Mouse (Mus musculus) B cell, adult 2 months (primary cell): Measurements from ENCODE around the gene Scube1.

Experiments
- DNase-seq, 2 experiments: peaks; one replicate each; pipeline ENCODE4 v3.0.0; 2022

The Scube1 gene

GRCm38 (mm10) chr15:83709889-83710774 is 14.7 kb downstream of the Scube1 start:
- no peak for DNase-seq

GRCm38 (mm10) chr15:83706528-83707199 is 18.2 kb downstream of the Scube1 start:
- DNase-seq: no peak

- DNase-seq: no peak
Observed at GRCm38 (mm10) chr15:83700593-83700923, 24.3 kb downstream of the Scube1 start.

GRCm38 (mm10) chr15:83699834-83700592 is 24.8 kb downstream of the Scube1 start:
- no peak for DNase-seq

GRCm38 (mm10) chr15:83699132-83699833 is 25.5 kb downstream of the Scube1 start:
- DNase-seq: no peak

- no peak for DNase-seq
Observed at GRCm38 (mm10) chr15:83696681-83697381, 28.0 kb downstream of the Scube1 start.

GRCm38 (mm10) chr15:83695159-83695558 is 29.7 kb downstream of the Scube1 start:
- no peak for DNase-seq

- DNase-seq: no peak
Observed at GRCm38 (mm10) chr15:83691901-83692361, 32.9 kb downstream of the Scube1 start.

GRCm38 (mm10) chr15:83689946-83690345 is 34.9 kb downstream of the Scube1 start:
- DNase-seq: no peak

GRCm38 (mm10) chr15:83686601-83687000 is 38.2 kb downstream of the Scube1 start:
- no peak for DNase-seq

GRCm38 (mm10) chr15:83685950-83686349 is 38.9 kb downstream of the Scube1 start:
- DNase-seq: no peak

GRCm38 (mm10) chr15:83683051-83683561 is 41.7 kb downstream of the Scube1 start:
- DNase-seq: no peak

GRCm38 (mm10) chr15:83680300-83680699 is 44.5 kb downstream of the Scube1 start:
- DNase-seq: no peak

GRCm38 (mm10) chr15:83679729-83680128 is 45.1 kb downstream of the Scube1 start:
- DNase-seq: no peak

- DNase-seq: no peak
Observed at GRCm38 (mm10) chr15:83678606-83679005, 46.2 kb downstream of the Scube1 start.

GRCm38 (mm10) chr15:83678089-83678488 is 46.7 kb downstream of the Scube1 start:
- no peak for DNase-seq

- DNase-seq: no peak
Observed at GRCm38 (mm10) chr15:83677098-83677497, 47.7 kb downstream of the Scube1 start.

- no peak for DNase-seq
Observed at GRCm38 (mm10) chr15:83676286-83676685, 48.5 kb downstream of the Scube1 start.

- no peak for DNase-seq
Observed at GRCm38 (mm10) chr15:83673621-83674020, 51.2 kb downstream of the Scube1 start.

GRCm38 (mm10) chr15:83667501-83667900 is 57.3 kb downstream of the Scube1 start:
- no peak for DNase-seq

GRCm38 (mm10) chr15:83666418-83666817 is 58.4 kb downstream of the Scube1 start:
- DNase-seq: no peak

- DNase-seq: no peak
Observed at GRCm38 (mm10) chr15:83665993-83666392, 58.8 kb downstream of the Scube1 start.
